ENCODE assay signal across 8 mouse cellular contexts in genomic region chr10:121297054-121297701, GRCm38 (mm10). TPM values are rescaled to one million over a fixed set of nuclear protein-coding genes. Genes with fewer than 3 reads are reported as not detected.
DNase-seq lines count a peak whose midpoint lies in the region; ATAC-seq and TF ChIP-seq lines count a peak whose summit lies in the region.
"Had no signal": no experiment of that assay in that cellular context is flagged by ENCODE, and none has a peak within 500 bp of the region (broad histone marks: within the 10 kb centered on the region; RNA-seq: fewer than 3 reads in every experiment).

No protein-coding gene starts in this region.

- H3K9me3 ChIP-seq in forebrain, embryonic 13.5 days (replicated peaks), result no peaks in the 10 kb centered on the region
- no peaks in the 10 kb centered on the region for H3K9me3 ChIP-seq in hindbrain, embryonic 14.5 days (ENCODE audit: control insufficient read depth, low read length)
- H3K9me3 ChIP-seq in limb, embryonic 14.5 days (ENCODE audit: control insufficient read depth, low read length), result no peaks in the 10 kb centered on the region
- no peaks in the 10 kb centered on the region for H3K9me3 ChIP-seq in midbrain, embryonic 12.5 days

- 34% methylated on average over 25 of the region's 25 CpGs for WGBS in forebrain, embryonic 13.5 days
- 38% methylated on average over 25 of the region's 25 CpGs for WGBS in hindbrain, embryonic 14.5 days
- 19% methylated on average over 25 of the region's 25 CpGs for WGBS in limb, embryonic 14.5 days
- 43% methylated on average over 25 of the region's 25 CpGs for WGBS in midbrain, embryonic 12.5 days

- H3K27me3 ChIP-seq in forebrain, embryonic 13.5 days, result peaks cover 6% of the 10 kb centered on the region
- H3K27me3 ChIP-seq in hindbrain, embryonic 14.5 days (ENCODE audit: control insufficient read depth, insufficient read depth, low read length), result no peaks in the 10 kb centered on the region
- H3K27me3 ChIP-seq in limb, embryonic 14.5 days (ENCODE audit: control insufficient read depth, insufficient read depth, low read length), result no peaks in the 10 kb centered on the region
- H3K27me3 ChIP-seq in midbrain, embryonic 12.5 days, result no peaks in the 10 kb centered on the region

- DNase-seq in MEL-GATA-1-ER (ENCODE audit: extremely low read depth, low read depth), result peak; percentile 59
- peak; percentile 44 for DNase-seq in hindbrain, embryonic 14.5 days (ENCODE audit: low spot score)
- no peak for DNase-seq in limb, embryonic 14.5 days (ENCODE audit: low spot score)
- peak; percentile 45 for DNase-seq in yolk sac, embryonic 10.5 days (ENCODE audit: low spot score)

- TF ChIP-seq POLR2A in limb, embryonic 14.5 days (IDR thresholded peaks at IDR 0.05; ENCODE audit: borderline replicate concordance, extremely low read depth, insufficient read depth, insufficient read length), result no peak

- peak; percentile 68 for ATAC-seq in CD4-positive, CD25-positive, alpha-beta regulatory T cell, adult 4 months
- ATAC-seq in forebrain, embryonic 13.5 days, result peak; percentile 58
- ATAC-seq in hindbrain, embryonic 14.5 days (ENCODE audit: low FRiP score), result no peak
- peak; percentile 78 for ATAC-seq in limb, embryonic 14.5 days (ENCODE audit: low FRiP score, low read depth)
- ATAC-seq in midbrain, embryonic 12.5 days (ENCODE audit: low FRiP score, low read depth), result peak; percentile 83; the same call in 1 of the 2 replicates

- peaks cover 10% of the 10 kb centered on the region for H3K36me3 ChIP-seq in forebrain, embryonic 13.5 days (ENCODE audit: poor library complexity, severe bottlenecking)
- peaks cover 62% of the 10 kb centered on the region for H3K36me3 ChIP-seq in hindbrain, embryonic 14.5 days (replicated peaks; ENCODE audit: control insufficient read depth, insufficient read depth)
- H3K36me3 ChIP-seq in limb, embryonic 14.5 days (ENCODE audit: control insufficient read depth, insufficient read depth, low read length), result no peaks in the 10 kb centered on the region
- H3K36me3 ChIP-seq in midbrain, embryonic 12.5 days, result peaks cover 3% of the 10 kb centered on the region; the same call in 1 of the 2 replicates

- H3K4me3 ChIP-seq in forebrain, embryonic 13.5 days, result peak overlapping the region; percentile 15; the same call in 1 of the 2 replicates
- no peak overlapping the region for H3K4me3 ChIP-seq in hindbrain, embryonic 14.5 days (replicated peaks; ENCODE audit: low read length)
- peak overlapping the region; percentile 19 for H3K4me3 ChIP-seq in limb, embryonic 14.5 days (replicated peaks; ENCODE audit: low read length)
- no peak overlapping the region for H3K4me3 ChIP-seq in midbrain, embryonic 12.5 days
- H3K4me3 ChIP-seq: erythroblast, embryonic 14.5 days had no signal

- peak overlapping the region; percentile 48 for H3K9ac ChIP-seq in forebrain, embryonic 13.5 days
- peak overlapping the region; percentile 18; the same call in 1 of the 2 replicates for H3K9ac ChIP-seq in hindbrain, embryonic 14.5 days
- H3K9ac ChIP-seq in limb, embryonic 14.5 days (ENCODE audit: low read depth, low read length, severe bottlenecking), result peak overlapping the region; percentile 29; the same call in 1 of the 2 replicates
- H3K9ac ChIP-seq in midbrain, embryonic 12.5 days (replicated peaks), result peak overlapping the region; percentile 26; the same call in 1 of the 2 replicates

- H3K27ac ChIP-seq in forebrain, embryonic 13.5 days, result no peak overlapping the region
- H3K27ac ChIP-seq in hindbrain, embryonic 14.5 days, result no peak overlapping the region
- H3K27ac ChIP-seq in limb, embryonic 14.5 days (replicated peaks; ENCODE audit: low read depth, low read length), result no peak overlapping the region
- H3K27ac ChIP-seq in midbrain, embryonic 12.5 days (replicated peaks), result 0 out of 2 replicates have a peak overlapping the region, but pooled peaks have one; percentile 1

- H3K4me1 ChIP-seq in forebrain, embryonic 13.5 days, result peaks cover 11% of the 10 kb centered on the region
- no peaks in the 10 kb centered on the region; the same call in 1 of the 2 replicates for H3K4me1 ChIP-seq in hindbrain, embryonic 14.5 days (replicated peaks; ENCODE audit: control insufficient read depth, insufficient read depth, low read length)
- H3K4me1 ChIP-seq in limb, embryonic 14.5 days (ENCODE audit: control insufficient read depth, insufficient read depth, low read length), result peaks cover 4% of the 10 kb centered on the region
- peaks cover 11% of the 10 kb centered on the region; the same call in 1 of the 2 replicates for H3K4me1 ChIP-seq in midbrain, embryonic 12.5 days

- peak overlapping the region; percentile 53 for H3K4me2 ChIP-seq in forebrain, embryonic 13.5 days
- peak overlapping the region; percentile 36 for H3K4me2 ChIP-seq in hindbrain, embryonic 14.5 days (replicated peaks)
- H3K4me2 ChIP-seq in limb, embryonic 14.5 days (replicated peaks; ENCODE audit: low read depth, low read length, severe bottlenecking), result peak overlapping the region; percentile 48
- H3K4me2 ChIP-seq in midbrain, embryonic 12.5 days (replicated peaks), result peak overlapping the region; percentile 31

RNA-seq across cellular contexts. Expression of gene Tbc1d30, which starts 53.9 kb away (rescaled TPM):
- 1 to 10 TPM; 3.1 to 3.4 TPM for polyA plus RNA-seq in CD4-positive, CD25-positive, alpha-beta regulatory T cell, adult 4 months (2017; shearing (Covaris generic))
- polyA plus RNA-seq in forebrain, embryonic 13.5 days (2015; fragmentation: Nextera tagmentation; extraction: Ambion mirVana), result 5.0 and 6.2 TPM in 2 replicates
- polyA plus RNA-seq in hindbrain, embryonic 14.5 days (2014; fragmentation: Nextera tagmentation; extraction: Ambion mirVana), result 24.8 and 26.6 TPM in 2 replicates
- 0.81 and 1.3 TPM in 2 replicates for polyA plus RNA-seq in limb, embryonic 14.5 days (2012; rRNA removed)
- polyA plus RNA-seq in limb, embryonic 14.5 days (2014; fragmentation: Nextera tagmentation; extraction: Ambion mirVana), result 1.3 and 2.3 TPM in 2 replicates
- polyA plus RNA-seq in midbrain, embryonic 12.5 days (2016; fragmentation: Nextera tagmentation; extraction: Ambion mirVana), result 4.3 and 5.4 TPM in 2 replicates
- polyA plus RNA-seq: erythroblast, embryonic 14.5 days had no signal

Comparison
In these comparisons a context has a peak if more than half of its experiments do, and no peak if none do; other contexts are left out.
1. H3K4me3 ChIP-seq: peak in forebrain, embryonic 13.5 days (single experiment) and limb, embryonic 14.5 days (single experiment); none in hindbrain, embryonic 14.5 days (single experiment) and midbrain, embryonic 12.5 days (single experiment).
2. Peak in every context shown above with its lines, with median percentiles within 50 percentile points of each other: H3K4me2 ChIP-seq and H3K9ac ChIP-seq.